Mouse (Mus musculus): ENCODE data around the gene Strbp.

Gene Strbp

DNA sequence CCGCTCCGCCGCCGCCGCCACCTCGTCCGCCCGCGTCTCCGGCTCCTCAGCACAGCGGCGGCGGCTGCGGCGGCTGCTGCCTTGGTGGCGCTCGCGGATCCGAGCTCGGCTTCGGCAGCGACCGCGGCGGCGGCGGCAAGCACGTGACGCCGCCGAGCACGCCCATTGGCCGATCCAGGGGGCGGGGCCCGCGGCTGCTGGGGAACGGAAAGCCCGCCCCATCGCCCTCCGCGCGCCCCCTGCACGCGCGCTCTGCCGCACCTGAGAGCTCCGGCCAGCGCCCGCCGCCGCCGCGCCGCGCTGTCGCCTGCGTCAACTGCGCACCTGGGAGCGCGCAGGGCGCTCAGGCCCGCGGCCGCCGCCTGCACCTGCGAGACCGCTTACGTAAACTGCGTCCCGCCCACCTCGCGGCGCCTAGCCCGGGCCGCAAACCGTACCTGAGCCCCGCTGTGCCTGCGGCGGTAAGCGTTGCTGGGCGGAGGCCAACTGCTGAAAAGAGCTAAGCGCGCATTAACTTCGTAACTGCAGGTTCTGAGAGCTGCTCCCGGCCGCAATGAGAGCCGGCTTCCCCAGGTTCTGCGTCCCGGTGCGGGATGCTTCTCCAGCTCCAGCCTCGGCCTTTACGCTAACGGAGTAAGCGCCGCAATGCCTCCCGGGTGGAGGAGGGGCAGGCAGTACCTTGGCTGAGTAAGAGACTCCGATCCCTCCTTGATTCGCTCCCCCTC lies at the start of gene Strbp:
TSS of gene Strbp (minus strand) at position 630 of the 725 bp plus-strand sequence.
- peak; percentile 82 for DNase-seq (ENCODE audit: extremely low read depth, insufficient read length, low spot score)

DNA sequence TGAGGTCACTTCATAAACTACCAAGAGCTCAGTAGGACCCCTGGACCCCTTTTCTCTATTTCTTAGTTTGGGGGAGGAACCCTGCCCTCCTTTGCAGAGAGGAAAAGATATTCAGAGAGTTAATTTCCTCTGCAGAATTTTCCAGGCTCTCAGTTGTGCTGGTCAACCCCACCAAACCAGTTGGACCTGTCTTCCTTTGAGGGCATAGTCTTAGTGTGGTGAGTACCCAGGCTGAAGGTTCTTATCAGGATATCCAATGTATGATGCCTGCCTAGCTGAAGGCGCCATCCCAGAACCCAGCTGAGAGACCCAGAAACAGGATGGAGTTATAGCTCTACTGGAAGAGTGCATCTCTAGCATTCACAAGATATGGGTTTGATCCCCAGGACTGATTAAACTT lies 47.5 kb upstream of the Strbp start:
- no peak for DNase-seq (ENCODE audit: extremely low read depth, insufficient read length, low spot score)

DNA sequence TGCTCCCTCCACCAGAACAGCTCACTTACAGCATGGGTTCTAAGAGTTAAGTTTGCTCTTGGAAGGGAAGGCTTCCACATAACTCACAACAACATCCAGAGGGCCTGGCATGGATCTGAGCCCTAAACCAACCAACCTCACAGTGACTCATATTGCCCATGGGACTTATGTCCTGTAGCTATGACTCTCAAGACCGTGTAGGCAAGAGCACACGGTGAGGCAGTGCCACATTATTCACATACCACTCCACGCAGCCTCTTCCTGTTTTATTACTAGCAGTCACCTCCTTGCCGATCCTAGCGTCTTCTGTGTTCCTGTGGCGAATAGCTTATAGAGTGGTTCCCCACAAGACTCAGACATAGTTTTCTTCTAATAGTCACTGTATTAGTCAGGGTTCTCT lies 45.7 kb upstream of the Strbp start:
- DNase-seq (ENCODE audit: extremely low read depth, insufficient read length, low spot score), result no peak

DNA sequence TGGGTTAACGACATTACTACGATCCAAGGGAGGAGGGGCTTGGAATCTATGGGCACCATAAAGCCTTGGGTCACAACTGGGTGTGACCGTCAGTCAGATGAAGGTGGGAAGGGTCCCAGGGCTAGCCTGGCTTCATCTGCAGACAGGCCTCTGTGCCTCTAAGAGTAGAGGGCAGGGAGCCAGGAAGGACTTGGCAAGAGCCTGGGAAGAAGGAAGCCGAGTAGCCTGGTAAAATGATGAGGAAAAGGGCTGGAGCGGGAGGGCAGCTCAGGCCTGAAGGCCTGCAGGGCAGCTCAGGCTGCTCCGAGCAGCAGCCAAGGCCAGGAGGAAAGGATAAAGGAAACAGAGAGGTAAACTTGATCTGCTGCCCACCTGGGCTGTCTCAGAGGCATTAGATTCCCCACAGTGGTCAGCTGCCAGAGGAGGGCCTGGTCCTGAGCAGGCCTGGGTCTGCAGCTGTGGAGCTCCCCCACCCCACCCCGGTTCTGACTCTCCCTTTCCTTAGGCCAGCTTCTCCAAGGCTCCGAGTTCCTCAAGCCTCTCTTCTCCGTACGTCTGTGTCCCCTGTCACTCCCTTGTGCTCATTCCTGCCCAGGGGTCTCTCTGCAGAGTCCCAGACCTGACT lies 44.9 kb upstream of the Strbp start:
- peak; percentile 29 for DNase-seq (ENCODE audit: extremely low read depth, insufficient read length, low spot score)

DNA sequence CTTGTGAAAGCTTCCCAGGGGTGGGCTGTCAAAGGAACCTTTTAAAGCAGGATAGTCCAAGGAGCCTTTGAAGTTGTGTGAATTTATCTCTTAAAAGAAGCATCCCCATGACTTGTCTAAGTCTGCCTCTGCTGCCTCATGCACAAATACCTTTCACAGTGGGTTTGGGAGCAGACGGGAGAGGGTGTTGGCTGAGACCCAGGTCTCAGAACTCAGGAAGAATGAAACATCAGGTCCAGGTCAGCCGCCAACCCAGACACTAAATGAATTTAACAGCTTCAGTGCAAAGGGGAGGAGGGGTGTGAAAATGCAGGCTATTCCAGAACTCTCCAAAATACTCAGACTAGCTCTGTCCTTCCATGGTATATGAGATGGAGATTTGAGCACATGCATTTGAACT lies 44.2 kb upstream of the Strbp start:
- DNase-seq (ENCODE audit: extremely low read depth, insufficient read length, low spot score), result no peak

DNA sequence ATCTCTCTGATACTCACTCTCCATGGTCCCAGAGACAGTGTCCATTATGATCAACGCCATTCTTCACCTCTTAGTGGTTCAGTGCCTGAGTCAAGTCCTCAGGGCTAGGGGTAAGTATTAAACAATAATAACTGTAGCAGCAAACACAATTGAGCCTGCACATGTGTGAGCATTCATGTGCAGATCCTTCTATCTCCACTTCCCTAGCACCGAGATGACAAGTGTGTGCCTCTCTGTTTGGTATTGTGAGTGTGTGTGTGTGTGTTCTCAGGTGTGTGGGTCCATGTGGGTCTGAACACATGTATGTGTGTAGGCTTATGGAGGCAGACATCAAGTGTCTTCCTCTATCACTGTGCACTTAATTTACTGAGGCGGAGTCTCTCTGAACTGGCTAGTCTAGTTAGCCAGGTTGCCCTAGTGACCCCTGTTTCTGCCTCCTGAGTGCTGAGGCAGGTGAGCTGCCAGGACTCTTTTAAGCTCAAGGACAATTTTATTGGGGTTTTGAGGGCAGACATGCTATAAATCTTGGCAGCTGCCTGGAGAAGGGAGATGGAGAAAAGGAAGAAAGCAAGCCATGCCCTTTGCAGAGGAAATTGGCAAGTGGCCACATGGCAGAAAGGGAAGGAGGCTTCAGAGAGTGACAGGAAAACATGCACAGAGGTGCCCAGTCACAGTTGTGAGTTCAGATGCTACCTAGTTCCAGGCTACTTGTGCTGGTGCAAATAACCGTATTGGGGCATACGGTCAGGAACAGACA lies 42.8 kb upstream of the Strbp start:
- DNase-seq (ENCODE audit: extremely low read depth, insufficient read length, low spot score), result no peak

DNA sequence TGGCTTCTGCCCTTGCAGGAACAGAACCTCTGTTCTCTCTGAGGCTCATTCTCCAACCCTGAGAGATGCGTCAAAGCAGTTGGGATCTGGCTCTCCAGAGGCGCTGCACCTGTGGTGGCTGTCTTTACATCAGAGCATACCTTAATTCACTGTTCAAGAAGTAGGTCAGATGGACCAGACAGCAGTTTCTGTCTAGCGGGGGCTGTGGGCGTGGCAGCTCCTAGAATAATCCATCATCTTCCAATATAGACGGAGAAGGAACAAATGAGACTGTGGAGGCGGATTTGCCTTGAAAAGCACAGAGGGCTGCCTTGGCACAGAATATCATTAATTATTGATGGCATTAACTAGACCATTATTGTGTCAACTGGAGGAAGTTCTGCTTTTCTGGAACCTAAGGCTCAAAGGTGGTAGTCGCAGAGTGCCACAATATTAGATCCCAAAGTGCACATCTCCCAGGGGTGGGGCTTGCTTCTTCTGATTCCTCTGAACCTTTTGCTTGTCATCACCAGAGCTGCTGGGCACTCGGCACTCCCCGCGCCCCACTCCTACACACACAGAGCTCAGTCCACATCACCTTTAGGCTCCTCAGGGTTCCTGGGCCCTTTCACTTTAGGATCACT lies 41.2 kb upstream of the Strbp start:
- DNase-seq (ENCODE audit: extremely low read depth, insufficient read length, low spot score), result no peak

DNA sequence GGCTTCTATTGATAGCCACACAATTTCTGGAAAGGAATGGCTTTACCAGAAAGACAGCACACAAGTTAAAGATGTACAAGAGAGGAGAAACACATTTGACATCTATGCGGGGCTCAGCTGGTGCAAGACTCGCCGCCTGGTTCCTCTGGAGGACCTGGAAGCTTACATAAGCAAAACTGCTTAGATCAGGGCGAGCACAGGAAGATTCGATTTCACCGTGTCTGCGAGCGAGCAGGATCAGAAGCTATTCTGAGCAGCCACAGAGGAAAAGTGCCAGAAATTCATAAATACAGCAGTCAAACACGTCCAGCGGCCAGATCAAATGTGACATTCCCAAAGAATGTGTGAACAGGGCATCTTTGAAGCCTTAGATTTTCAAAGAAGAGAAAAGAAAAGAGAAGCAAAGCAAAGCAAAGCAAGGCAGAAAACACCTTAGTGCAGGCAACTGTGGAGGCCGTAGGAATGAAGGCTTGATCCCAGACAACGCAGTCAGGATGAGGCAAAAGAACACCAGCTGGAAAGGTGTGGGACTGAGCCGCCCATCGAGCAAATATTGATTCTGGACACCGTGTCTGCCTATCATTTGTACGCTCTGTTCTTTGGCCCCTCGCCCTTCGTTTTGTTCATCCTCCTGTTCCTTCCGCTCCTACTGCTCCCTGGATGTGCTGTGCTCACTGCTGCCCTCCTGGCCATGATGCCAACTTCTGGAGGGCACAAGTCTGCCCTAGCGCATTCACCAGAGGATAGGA lies 38.3 kb upstream of the Strbp start:
- no peak for DNase-seq (ENCODE audit: extremely low read depth, insufficient read length, low spot score)

DNA sequence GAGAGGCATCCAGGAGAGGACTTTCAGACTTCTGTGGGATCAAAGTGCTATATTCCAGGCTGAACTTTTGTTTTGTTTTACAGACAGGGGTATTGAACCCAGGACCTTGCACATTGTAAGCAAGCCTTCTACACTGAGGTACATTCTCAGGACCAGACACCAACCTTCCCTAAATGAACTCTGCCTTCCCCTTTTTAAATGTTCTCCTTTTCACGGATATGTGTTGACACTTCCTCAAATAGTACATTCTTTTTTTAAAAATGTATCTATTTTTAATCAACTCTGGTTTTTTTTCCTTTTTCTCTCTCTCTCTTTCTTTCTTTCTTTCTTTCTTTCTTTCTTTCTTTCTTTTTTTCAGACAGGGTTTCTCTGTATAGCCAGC lies 32.1 kb upstream of the Strbp start:
- no peak for DNase-seq (ENCODE audit: extremely low read depth, insufficient read length, low spot score)

DNA sequence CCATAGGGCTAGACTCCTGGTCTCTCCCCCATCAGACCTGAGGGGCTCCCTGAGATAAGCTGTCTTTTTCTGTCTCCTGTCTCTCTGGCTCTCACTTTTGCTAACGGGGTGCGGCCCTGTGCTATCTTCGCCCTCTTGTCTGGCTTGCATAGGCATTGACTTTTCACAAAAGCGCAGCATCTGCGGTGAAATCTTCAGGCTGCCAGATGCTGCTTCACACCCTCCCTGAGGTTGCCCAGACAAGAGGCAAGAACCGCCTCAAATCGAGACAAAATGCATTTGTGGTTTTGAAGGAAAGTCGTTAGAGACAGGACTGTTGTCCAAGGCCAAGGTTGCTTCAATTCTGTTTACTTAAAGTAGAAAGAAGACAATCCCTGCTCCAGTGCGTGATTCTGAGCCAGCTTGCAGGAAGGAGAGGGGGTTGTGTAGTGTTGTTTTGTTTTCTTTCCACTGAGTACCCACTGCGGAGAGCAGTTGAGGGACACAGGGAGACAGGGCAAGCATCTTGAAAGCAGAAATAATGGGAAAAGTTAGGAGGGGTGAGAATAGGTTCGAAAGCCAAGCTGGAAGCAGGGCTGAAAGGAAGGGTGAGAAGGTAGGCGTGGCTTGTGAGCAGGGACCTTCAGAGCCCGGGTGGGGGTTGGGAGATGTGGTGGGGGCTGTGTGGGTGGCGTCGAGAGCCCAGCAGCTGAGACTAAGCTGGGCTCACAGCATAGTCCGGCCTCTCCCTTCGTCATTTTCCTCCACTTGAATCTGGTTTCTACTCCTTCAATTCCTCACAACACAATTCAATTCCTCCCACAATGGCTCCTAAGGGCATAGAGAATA lies 31.5 kb upstream of the Strbp start:
- DNase-seq (ENCODE audit: extremely low read depth, insufficient read length, low spot score), result no peak

DNA sequence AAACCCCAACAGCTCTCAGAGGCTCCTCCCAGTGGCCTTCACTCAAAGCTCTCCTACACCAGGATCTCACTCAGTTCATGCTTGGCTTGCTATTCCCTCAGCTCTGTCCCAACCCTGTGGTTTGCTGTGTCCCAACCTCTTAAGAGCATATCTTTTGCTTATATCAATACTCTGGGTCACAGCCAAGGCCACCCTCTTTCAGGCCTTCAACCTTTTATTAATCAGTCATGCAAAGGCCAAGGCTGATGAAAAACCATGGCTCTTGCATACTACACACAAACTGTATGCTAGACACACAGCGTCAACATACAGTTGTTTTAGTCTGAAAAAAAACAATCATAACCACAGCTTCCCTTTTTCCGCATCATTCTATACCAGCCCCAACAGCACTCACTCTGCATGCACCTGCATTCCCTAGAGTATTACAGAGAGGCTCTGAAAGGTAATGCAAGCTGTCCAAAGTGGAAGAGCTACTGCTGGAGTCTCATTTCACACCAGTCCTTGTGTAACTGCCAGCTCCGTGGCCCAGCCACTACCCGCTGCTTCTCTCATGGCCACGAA lies 27.7 kb upstream of the Strbp start:
- no peak for DNase-seq (ENCODE audit: extremely low read depth, insufficient read length, low spot score)

DNA sequence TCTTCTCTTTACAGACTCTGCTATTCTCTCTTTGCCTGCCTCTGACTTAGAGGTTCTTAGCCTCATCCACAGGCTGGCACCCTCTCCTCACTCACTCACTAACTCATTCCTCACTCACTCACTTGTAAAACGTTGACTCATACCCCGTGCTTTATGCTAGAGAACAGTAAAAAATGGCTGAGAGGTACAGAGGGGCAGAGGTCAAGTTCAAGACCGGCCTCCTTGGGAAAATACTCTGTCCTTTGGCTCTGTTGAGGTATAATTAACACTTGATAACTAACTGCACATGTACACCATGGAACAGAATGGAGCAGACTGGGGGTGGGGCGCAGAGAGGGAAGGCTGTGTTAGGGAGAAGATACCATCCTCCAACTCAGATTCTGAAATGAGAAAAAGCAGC lies 20.6 kb upstream of the Strbp start:
- DNase-seq (ENCODE audit: extremely low read depth, insufficient read length, low spot score), result no peak

DNA sequence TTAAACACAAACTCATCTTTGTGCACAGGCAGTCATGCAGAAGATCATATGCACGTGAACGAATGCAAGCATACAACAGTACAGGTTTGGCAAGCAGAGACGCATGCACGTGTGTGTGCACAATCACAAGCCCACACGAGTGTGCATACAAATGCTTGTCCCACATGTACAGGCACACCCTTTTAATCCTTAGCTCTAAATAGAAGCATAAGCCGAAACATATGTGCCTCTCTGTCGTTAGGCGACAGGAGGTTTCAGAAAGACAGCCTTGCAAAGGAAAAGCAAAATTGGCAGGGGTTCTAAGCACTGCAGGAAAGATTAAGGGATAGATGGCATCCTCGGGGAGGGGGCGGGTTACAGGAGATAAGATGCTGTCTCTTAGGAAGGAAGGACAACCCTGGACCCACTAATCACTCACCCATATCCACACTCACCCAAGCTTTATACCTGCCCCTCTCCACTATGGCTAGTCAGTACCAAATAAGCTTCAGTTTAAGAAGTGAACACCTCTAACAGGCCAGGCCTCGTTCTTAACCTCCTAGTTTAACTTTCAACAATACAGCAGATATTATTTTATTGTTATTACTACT lies 19.9 kb upstream of the Strbp start:
- no peak for DNase-seq (ENCODE audit: extremely low read depth, insufficient read length, low spot score)

DNA sequence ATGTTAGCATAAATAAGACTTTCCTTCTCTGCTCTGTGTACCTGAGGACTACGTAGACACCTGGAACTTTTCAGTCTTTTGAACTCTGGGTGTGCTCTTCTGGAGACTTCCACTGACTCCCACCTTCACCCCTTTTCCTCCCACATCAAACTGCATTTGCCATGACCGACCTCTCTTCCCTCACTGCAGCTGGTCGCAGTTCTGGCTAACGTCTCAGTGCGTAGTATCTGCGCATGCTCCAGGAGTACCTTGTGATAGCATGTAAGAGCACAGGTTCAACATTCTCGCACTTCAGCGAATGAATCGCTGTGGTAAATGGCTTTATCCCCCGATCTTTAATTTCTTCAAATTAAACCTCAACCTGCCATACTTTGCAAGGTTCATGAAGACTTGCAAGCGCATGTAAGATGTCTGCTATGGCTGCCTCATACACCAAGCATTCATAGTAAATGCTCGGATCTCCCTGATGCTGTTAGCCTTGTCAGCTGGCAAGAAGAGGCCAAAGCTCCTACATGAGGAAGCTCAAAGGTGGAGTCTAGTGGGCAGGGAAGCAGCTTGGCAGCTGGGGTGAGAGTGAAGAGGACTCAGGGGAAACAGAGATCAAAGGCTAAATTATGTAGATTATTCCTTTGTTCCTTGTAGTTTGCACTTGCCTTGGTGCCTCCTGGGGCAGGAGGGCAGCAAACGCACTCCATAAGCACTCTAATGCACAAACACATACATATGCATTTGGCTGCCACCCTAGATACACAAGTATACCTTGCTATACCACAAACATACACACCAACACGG lies 19.2 kb upstream of the Strbp start:
- DNase-seq (ENCODE audit: extremely low read depth, insufficient read length, low spot score), result no peak

DNA sequence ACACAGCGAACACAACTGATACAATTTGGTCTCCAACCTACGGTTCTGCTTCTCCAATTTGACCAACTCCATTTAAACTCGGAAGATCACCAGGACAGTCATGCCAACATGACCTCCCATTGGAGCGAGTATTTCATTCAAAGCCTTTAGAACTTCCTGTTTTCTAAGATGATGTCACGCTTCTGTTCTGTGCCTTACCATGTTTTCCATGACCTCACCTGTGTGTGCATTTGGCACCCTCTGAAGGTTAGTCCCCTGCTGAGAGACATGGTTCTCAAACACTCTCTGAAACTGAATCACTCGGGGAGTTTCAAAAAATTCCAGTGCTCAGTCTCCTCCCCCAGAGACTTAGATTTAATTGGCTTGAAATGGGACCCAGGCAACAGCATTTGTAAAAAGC lies 12.6 kb upstream of the Strbp start:
- no peak for DNase-seq (ENCODE audit: extremely low read depth, insufficient read length, low spot score)

DNA sequence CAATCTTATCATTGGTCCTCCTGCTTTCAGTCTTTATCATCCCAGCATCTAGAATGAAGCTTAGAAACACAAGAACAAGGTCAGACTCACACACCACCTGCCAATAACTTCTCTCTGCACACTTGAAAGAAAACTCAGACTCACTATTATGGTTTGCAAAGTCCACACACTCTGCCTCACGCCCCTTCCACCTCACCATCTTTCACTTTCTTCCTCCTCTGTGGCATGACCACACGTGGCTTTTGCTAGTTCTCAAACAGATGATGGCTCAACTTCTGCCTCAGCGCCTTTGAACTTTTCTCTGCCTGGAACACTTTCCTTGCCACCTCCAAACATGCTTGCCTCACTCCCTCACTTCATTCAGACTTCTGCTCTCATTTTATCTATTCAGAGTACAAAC lies 11.7 kb upstream of the Strbp start:
- DNase-seq (ENCODE audit: extremely low read depth, insufficient read length, low spot score), result no peak

DNA sequence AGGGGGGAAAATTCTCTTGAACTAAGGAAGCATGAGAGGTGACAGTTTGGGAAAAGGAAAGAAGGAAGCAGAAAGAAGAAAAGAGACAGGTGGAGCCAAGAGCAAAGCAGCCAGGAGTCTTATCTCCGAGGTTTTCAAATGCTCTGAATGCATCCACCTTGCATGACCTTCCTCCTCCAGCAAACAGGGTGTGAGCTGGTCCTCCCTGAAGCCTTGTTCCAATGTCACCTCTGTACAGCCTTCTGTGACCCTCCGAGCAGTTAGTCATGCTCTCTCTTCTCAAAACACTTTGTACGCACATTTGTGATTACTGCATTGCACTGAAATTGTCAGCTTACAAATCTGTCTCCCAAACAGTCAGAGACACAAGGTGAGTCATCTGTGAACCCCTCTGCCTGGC lies 9.4 kb upstream of the Strbp start:
- DNase-seq (ENCODE audit: extremely low read depth, insufficient read length, low spot score), result no peak

DNA sequence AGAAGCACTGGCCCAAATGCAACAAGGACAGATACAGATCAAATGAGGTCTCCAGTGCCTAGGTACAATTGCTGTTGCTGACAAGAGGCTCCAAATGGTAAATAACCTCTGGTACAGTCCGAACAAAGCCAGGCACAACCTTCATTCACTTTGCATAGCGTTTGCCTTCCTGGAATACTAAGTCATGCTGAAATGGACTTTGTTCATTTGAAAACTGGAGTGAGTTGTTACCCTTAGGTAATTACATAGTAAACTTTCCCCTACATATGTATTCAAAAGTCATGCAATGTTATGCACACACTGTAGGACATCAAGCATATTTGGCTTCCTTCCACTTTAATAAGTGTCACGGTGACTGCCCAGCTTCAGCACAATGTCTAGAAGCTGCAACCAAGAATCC lies 5.2 kb upstream of the Strbp start:
- DNase-seq (ENCODE audit: extremely low read depth, insufficient read length, low spot score), result no peak

Measured in 3134 (cell line).